Comparison of ENCODE assay signal across 11 mouse cellular contexts in genomic region chr6:124858561-124859318, GRCm38 (mm10). TPM values are rescaled to one million over a fixed set of nuclear protein-coding genes. Genes with fewer than 3 reads are reported as not detected.
A peak's percentile ranks its signal among the peaks of the same experiment; 100 is the strongest.
DNase-seq lines count a peak whose midpoint lies in the region; ATAC-seq lines count a peak whose summit lies in the region.
"Had no signal": no experiment of that assay in that cellular context is flagged by ENCODE, and none has a peak within 500 bp of the region (broad histone marks: within the 10 kb centered on the region; RNA-seq: fewer than 3 reads in every experiment).

No protein-coding gene starts in this region.

- H3K9ac ChIP-seq in hindbrain, embryonic 11.5 days (ENCODE audit: low read depth, low read length), result no peak overlapping the region
- H3K9ac ChIP-seq in embryonic facial prominence, embryonic 14.5 days (ENCODE audit: low read depth, low read length), result peak overlapping the region; percentile 98; the same call in 1 of the 2 replicates
- peak overlapping the region; percentile 99 for H3K9ac ChIP-seq in limb, embryonic 13.5 days

- WGBS in hindbrain, embryonic 10.5 days, result 76% methylated on average over 28 of the region's 28 CpGs
- 78% methylated on average over 26 of the region's 28 CpGs for WGBS in hindbrain, embryonic 11.5 days
- 80% methylated on average over 23 of the region's 28 CpGs for WGBS in embryonic facial prominence, embryonic 14.5 days
- 73% methylated on average over 27 of the region's 28 CpGs for WGBS in limb, embryonic 13.5 days

- peaks cover 10% of the 10 kb centered on the region; the same call in 1 of the 2 replicates for H3K36me3 ChIP-seq in hindbrain, embryonic 10.5 days
- H3K36me3 ChIP-seq in hindbrain, embryonic 11.5 days (ENCODE audit: control insufficient read depth, insufficient read depth, low read length), result no peaks in the 10 kb centered on the region
- peaks cover 14% of the 10 kb centered on the region for H3K36me3 ChIP-seq in embryonic facial prominence, embryonic 14.5 days (ENCODE audit: control insufficient read depth, insufficient read depth, low read length)
- peaks cover 17% of the 10 kb centered on the region for H3K36me3 ChIP-seq in limb, embryonic 13.5 days

- H3K4me2 ChIP-seq in hindbrain, embryonic 11.5 days (replicated peaks; ENCODE audit: low read depth, low read length), result no peak overlapping the region; the same call in 1 of the 2 replicates
- peak overlapping the region; percentile 74 for H3K4me2 ChIP-seq in embryonic facial prominence, embryonic 14.5 days (ENCODE audit: low read depth, low read length)
- peak overlapping the region; percentile 69 for H3K4me2 ChIP-seq in limb, embryonic 13.5 days (replicated peaks)

- no peaks in the 10 kb centered on the region for H3K9me3 ChIP-seq in hindbrain, embryonic 10.5 days
- H3K9me3 ChIP-seq in hindbrain, embryonic 11.5 days (ENCODE audit: control insufficient read depth, low read length), result no peaks in the 10 kb centered on the region
- H3K9me3 ChIP-seq in embryonic facial prominence, embryonic 14.5 days (ENCODE audit: control insufficient read depth, low read length), result no peaks in the 10 kb centered on the region
- H3K9me3 ChIP-seq in limb, embryonic 13.5 days, result no peaks in the 10 kb centered on the region

- H3K27me3 ChIP-seq in hindbrain, embryonic 10.5 days (ENCODE audit: insufficient read depth, poor library complexity, severe bottlenecking), result peaks cover 52% of the 10 kb centered on the region
- no peaks in the 10 kb centered on the region for H3K27me3 ChIP-seq in hindbrain, embryonic 11.5 days (ENCODE audit: control insufficient read depth, insufficient read depth, low read length)
- no peaks in the 10 kb centered on the region for H3K27me3 ChIP-seq in embryonic facial prominence, embryonic 14.5 days (replicated peaks; ENCODE audit: control insufficient read depth, insufficient read depth, low read length)
- peaks cover 6% of the 10 kb centered on the region; the same call in 1 of the 2 replicates for H3K27me3 ChIP-seq in limb, embryonic 13.5 days

- no peak for ATAC-seq in hindbrain, embryonic 11.5 days (ENCODE audit: low FRiP score)
- no peak for ATAC-seq in embryonic facial prominence, embryonic 14.5 days (ENCODE audit: low read depth)
- ATAC-seq in limb, embryonic 13.5 days (ENCODE audit: low FRiP score, low read depth), result no peak

- peak overlapping the region; percentile 86; the same call in 1 of the 2 replicates for H3K4me3 ChIP-seq in hindbrain, embryonic 10.5 days
- H3K4me3 ChIP-seq in hindbrain, embryonic 11.5 days (ENCODE audit: low read depth, low read length), result no peak overlapping the region
- peak overlapping the region; percentile 83; the same call in 1 of the 2 replicates for H3K4me3 ChIP-seq in embryonic facial prominence, embryonic 14.5 days (ENCODE audit: low read depth, low read length)
- peak overlapping the region; percentile 87 for H3K4me3 ChIP-seq in limb, embryonic 13.5 days

- H3K27ac ChIP-seq in hindbrain, embryonic 10.5 days, result 0 out of 2 replicates have a peak overlapping the region, but pooled peaks have one; percentile 23
- H3K27ac ChIP-seq in hindbrain, embryonic 11.5 days (ENCODE audit: low read depth, low read length), result no peak overlapping the region
- H3K27ac ChIP-seq in embryonic facial prominence, embryonic 14.5 days (replicated peaks; ENCODE audit: low read depth, low read length), result peak overlapping the region; percentile 99; the same call in 1 of the 2 replicates
- H3K27ac ChIP-seq in limb, embryonic 13.5 days, result peak overlapping the region; percentile 100; the same call in 1 of the 2 replicates

- no peak for DNase-seq in hindbrain, embryonic 10.5 days (ENCODE audit: low spot score)
- no peak for DNase-seq in hindbrain, embryonic 11.5 days (ENCODE audit: low spot score)
- DNase-seq in cerebellum, adult 9-11 months, result peak; percentile 65
- no peak for DNase-seq in embryonic facial prominence, embryonic 14.5 days (ENCODE audit: low spot score)
- DNase-seq in thymus, postnatal 14 days, result no peak
- DNase-seq in left cerebral cortex, postnatal 4 days, result no peak
- DNase-seq in retina, postnatal 1 day, result no peak
- DNase-seq: layer of hippocampus, adult 9-11 months; lung, adult 2 months had no signal

- H3K4me1 ChIP-seq in hindbrain, embryonic 10.5 days (replicated peaks), result peaks cover 85% of the 10 kb centered on the region
- H3K4me1 ChIP-seq in hindbrain, embryonic 11.5 days (replicated peaks; ENCODE audit: control insufficient read depth, insufficient read depth, low read length), result peaks cover 19% of the 10 kb centered on the region
- H3K4me1 ChIP-seq in embryonic facial prominence, embryonic 14.5 days (ENCODE audit: control insufficient read depth, insufficient read depth, low read length), result peaks cover 18% of the 10 kb centered on the region
- peaks cover 60% of the 10 kb centered on the region for H3K4me1 ChIP-seq in limb, embryonic 13.5 days

- intact Hi-C loops in left cerebral cortex, postnatal 4 days (cut with DNase I), result loop anchor here (10.0 kb wide), 1 partner anchor 226 kb away; no protein-coding TSS in a partner anchor

RNA-seq across cellular contexts. Expression of gene P3h3, which starts 1.2 kb away (rescaled TPM):
- polyA plus RNA-seq in hindbrain, embryonic 10.5 days (2016; fragmentation: Nextera tagmentation; extraction: Ambion mirVana), result 12.6 and 13.4 TPM in 2 replicates
- polyA plus RNA-seq in hindbrain, embryonic 11.5 days (2014; fragmentation: Nextera tagmentation; extraction: Ambion mirVana), result 12.1 and 14.7 TPM in 2 replicates
- 49.5 and 57.0 TPM in 2 replicates for polyA plus RNA-seq in embryonic facial prominence, embryonic 14.5 days (2014; fragmentation: Nextera tagmentation; extraction: Ambion mirVana)
- 60.4 and 61.2 TPM in 2 replicates for polyA plus RNA-seq in limb, embryonic 13.5 days (2015; fragmentation: Nextera tagmentation; extraction: Ambion mirVana)
- 10 to 100 TPM; 55.9 to 56.1 TPM for total RNA-seq in left cerebral cortex, postnatal 4 days (2021)
- total RNA-seq: neutrophil, adult 5-6 weeks had no signal

RNA-seq across cellular contexts. Expression of gene Gpr162, which starts 5.0 kb away (rescaled TPM):
- polyA plus RNA-seq in hindbrain, embryonic 10.5 days (2016; fragmentation: Nextera tagmentation; extraction: Ambion mirVana), result 2.3 and 5.0 TPM in 2 replicates
- polyA plus RNA-seq in hindbrain, embryonic 11.5 days (2014; fragmentation: Nextera tagmentation; extraction: Ambion mirVana), result 1.9 and 2.3 TPM in 2 replicates
- polyA plus RNA-seq in embryonic facial prominence, embryonic 14.5 days (2014; fragmentation: Nextera tagmentation; extraction: Ambion mirVana), result 0.95 and 1.5 TPM in 2 replicates
- 2.9 and 3.5 TPM in 2 replicates for polyA plus RNA-seq in limb, embryonic 13.5 days (2015; fragmentation: Nextera tagmentation; extraction: Ambion mirVana)
- total RNA-seq in left cerebral cortex, postnatal 4 days (2021), result 100 to 1,000 TPM; 145 to 164 TPM
- total RNA-seq: neutrophil, adult 5-6 weeks had no signal

RNA-seq across cellular contexts. Expression of gene Gnb3, which starts 18.7 kb away (rescaled TPM):
- 0.44 and 0.76 TPM in 2 replicates for polyA plus RNA-seq in hindbrain, embryonic 10.5 days (2016; fragmentation: Nextera tagmentation; extraction: Ambion mirVana)
- polyA plus RNA-seq in hindbrain, embryonic 11.5 days (2014; fragmentation: Nextera tagmentation; extraction: Ambion mirVana), result 0.22 and 0.64 TPM in 2 replicates
- 2.9 and 3.5 TPM in 2 replicates for polyA plus RNA-seq in embryonic facial prominence, embryonic 14.5 days (2014; fragmentation: Nextera tagmentation; extraction: Ambion mirVana)
- polyA plus RNA-seq in limb, embryonic 13.5 days (2015; fragmentation: Nextera tagmentation; extraction: Ambion mirVana), result 1.0 and 1.3 TPM in 2 replicates
- under 1 TPM; 0.32 to 0.46 TPM for total RNA-seq in left cerebral cortex, postnatal 4 days (2021)

RNA-seq across cellular contexts. Expression of gene Cd4, which starts 29.3 kb away (rescaled TPM):
- not detected in 2 replicates for polyA plus RNA-seq in hindbrain, embryonic 10.5 days (2016; fragmentation: Nextera tagmentation; extraction: Ambion mirVana)
- 0.19 TPM in 1 of 2 replicates, not detected in the other for polyA plus RNA-seq in hindbrain, embryonic 11.5 days (2014; fragmentation: Nextera tagmentation; extraction: Ambion mirVana)
- polyA plus RNA-seq in embryonic facial prominence, embryonic 14.5 days (2014; fragmentation: Nextera tagmentation; extraction: Ambion mirVana), result 0.07 and 0.25 TPM in 2 replicates
- polyA plus RNA-seq in limb, embryonic 13.5 days (2015; fragmentation: Nextera tagmentation; extraction: Ambion mirVana), result 0.04 and 0.15 TPM in 2 replicates
- 1 to 10 TPM in 1 of 2 experiments, under 1 TPM in 1; 0.52 to 1.2 TPM for total RNA-seq in left cerebral cortex, postnatal 4 days (2021)

RNA-seq across cellular contexts. Expression of gene Cdca3, which starts 29.4 kb away (rescaled TPM):
- 232 and 255 TPM in 2 replicates for polyA plus RNA-seq in hindbrain, embryonic 10.5 days (2016; fragmentation: Nextera tagmentation; extraction: Ambion mirVana)
- polyA plus RNA-seq in hindbrain, embryonic 11.5 days (2014; fragmentation: Nextera tagmentation; extraction: Ambion mirVana), result 185 and 193 TPM in 2 replicates
- 107 and 131 TPM in 2 replicates for polyA plus RNA-seq in embryonic facial prominence, embryonic 14.5 days (2014; fragmentation: Nextera tagmentation; extraction: Ambion mirVana)
- 166 and 172 TPM in 2 replicates for polyA plus RNA-seq in limb, embryonic 13.5 days (2015; fragmentation: Nextera tagmentation; extraction: Ambion mirVana)
- total RNA-seq in left cerebral cortex, postnatal 4 days (2021), result 10 to 100 TPM in 1 of 2 experiments, 1 to 10 TPM in 1; 6.9 to 10.8 TPM
